Mouse (Mus musculus): ENCODE measurements around the gene Cpne5.
"Not testable (repeated sequence)": the region's sequence is repeated elsewhere in the genome, so short reads cannot be mapped to it uniquely, and the experiment has no call there.

Cpne5 gene

DNA sequence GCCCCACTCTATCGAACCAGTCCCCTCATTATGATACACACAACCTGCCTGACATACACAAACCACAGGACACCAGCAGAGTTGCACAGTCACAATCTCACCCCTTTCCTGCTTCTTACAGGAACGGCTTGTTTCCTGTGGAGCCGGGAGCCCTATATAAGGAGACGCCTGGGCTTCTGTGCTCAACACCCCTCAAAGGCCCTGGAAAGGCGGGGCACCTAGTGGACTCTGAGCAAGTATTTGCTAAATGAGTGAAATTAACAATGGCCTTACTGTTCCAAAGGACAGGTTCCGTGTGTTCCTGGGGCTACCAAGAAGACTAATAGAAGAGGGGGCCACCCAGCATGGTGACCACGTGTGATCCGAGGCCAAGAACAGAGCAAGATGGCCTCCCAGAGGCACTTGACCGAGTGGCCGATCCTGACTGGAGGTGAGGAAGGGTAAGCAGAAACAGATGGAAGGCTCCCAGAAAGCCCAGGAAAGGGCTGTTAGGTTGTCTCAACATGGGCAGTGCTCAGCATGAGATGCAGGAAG lies 20.1 kb upstream of the Cpne5 start:
- in situ Hi-C loops (cut with MboI): no loop called here

DNA sequence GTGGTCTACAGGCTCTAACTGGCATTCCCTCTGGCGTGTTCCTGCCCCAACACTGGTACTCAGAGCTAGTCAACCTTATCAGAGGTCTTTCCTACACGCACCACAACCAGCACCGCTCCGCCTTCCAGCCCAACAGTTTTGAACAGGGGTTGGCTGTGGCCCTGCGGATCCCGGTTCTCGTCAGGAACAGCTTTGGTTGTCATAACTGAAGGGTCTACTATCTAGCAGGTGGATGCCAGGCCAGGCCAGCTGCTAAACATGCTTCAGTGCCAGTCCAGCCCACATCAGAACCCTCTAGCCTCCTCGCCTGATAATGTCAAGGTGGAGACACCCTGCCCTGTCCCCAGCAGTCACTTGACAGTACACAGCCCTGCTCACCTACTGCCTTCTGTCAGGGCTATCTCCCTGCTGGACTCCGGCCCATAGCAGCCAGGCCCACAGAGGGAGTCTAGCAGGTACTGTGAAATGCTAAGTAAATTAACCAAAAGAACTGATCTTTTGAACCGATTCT lies 19.1 kb upstream of the Cpne5 start:
- in situ Hi-C loops (cut with MboI): no loop called here

DNA sequence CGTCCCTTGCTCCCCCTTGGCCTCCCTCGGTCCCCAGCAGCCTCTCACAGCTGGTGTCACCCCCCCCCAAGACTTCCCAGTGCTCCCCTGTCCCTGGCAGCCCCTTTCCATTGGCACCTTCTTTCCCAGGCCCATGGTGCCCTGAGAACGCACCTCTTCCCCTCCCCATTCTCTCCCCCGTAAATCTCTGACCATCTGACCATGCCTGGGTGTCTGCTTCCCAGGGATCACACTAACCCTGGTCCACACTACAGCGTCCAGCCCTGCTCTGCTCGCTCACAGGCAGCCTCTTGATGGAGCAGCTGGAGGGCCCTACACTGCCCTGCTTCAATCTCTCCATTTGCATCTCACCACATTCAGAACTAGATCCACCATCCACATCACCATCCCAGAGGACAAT lies 18.5 kb upstream of the Cpne5 start:
- in situ Hi-C loops (cut with MboI): no loop called here

DNA sequence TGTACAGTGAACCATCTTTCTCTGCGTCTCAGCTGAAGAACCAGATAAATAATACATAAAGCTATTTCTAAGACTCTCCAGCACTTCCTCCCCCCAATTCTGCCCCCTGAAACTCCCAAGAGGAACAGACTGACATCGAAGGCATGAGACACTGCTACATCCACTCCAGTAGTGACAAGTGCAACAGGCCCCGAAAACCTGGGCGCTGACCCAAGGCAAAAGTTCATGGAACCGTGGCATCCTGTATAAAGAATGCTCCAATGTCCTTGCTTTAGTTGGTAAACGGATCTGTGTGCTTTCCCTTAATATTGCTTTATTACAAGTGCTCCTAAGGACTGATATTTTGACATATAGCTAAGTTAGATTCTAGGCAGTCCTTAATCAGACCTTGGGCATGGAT lies 16.8 kb upstream of the Cpne5 start:
- in situ Hi-C loops (cut with MboI): not testable (repeated sequence)

DNA sequence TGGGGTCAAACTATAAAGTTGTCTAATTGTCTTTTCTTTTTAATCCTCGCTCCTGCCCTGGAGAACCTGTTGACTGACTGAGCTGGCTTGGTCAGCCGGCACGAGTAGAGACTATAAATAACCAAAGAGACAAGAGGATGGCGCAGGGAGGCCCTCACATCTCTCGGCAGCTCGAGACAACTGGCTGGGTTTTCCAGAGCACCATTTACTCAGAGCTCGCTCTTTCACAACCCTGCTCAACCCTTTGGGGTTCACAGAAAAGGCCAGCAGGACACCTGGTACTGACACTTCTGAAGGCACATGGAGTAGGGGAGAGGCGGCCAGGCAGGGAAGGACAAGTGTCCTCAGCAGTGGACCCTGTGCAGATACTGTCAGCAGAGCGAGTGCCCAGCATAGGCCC lies 15.7 kb upstream of the Cpne5 start:
- in situ Hi-C loops (cut with MboI): no loop called here

DNA sequence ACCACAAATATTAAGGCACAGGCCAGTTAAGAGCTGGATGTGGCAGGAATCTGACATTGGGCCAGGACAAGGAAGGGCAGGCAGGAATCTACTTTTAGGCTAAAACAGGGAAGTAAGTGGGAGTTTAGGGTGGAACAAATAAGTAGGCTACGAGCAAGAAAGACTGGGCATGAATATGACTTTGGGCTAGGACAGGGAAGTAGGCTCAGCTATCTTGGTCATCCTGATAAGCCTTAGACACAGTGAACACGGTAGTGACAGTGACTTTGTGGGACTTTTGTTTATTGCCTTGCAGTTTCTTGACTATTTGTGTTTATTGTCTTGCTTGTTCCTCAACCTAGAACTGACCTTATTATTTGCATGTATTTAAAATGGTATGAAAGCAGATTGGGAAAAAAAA lies 15.3 kb upstream of the Cpne5 start:
- in situ Hi-C loops (cut with MboI): no loop called here

DNA sequence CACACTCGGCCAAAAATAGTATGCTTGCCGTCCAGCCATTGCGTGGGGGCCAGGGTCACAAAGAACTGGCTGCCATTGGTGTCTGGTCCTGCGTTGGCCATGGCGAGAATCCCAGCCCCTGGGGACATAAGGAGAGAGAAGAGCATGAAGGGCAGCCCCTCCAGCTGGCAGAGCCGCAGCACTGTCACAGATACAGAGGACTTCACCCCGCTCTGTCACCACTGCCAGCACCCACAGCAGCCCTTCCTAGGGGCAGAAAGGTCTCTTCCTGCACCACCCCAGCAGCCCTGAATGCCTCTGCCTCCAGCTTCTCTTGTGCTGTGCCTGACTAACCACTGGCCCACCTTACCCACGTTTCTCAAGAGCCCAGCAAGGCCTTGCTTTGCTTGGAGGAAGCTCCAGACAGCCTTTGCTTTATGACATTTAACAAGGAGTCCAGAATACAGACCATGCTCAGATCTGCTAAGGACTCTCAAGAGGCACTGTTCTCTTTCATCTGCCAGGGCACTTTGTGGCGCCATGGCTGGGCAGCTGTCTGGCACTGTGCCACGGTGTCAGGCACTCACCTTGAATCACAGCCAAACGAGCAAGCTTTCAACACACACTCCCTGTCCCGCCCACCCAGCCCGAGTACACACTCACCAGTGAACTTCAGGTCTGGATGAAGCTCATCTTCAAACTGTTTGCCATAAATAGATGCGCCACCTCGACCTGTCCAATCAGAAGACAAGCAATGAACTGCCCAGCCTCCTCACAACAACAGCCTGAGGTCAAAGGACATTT lies 13.8 kb upstream of the Cpne5 start:
- in situ Hi-C loops (cut with MboI): no loop called here

DNA sequence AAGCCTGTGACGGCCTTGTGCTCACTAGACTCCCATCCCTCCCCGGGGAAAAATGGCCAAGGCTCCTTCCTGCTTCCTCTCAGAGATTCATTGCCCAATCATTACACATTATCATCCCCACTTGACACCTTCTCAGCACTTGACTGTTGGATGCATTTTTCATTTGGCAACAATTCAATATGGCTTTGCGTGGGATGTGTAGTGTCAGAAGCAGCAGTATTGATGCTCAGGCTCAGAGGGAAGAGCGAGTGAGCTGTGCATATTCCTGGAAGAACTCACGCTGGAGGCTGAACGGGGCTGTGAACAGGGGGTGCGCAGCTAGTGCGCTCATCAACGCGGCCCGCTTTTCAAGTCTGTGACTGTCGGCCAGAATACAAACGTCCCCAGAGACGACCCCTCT lies 13.0 kb upstream of the Cpne5 start:
- in situ Hi-C loops (cut with MboI): not testable (repeated sequence)

DNA sequence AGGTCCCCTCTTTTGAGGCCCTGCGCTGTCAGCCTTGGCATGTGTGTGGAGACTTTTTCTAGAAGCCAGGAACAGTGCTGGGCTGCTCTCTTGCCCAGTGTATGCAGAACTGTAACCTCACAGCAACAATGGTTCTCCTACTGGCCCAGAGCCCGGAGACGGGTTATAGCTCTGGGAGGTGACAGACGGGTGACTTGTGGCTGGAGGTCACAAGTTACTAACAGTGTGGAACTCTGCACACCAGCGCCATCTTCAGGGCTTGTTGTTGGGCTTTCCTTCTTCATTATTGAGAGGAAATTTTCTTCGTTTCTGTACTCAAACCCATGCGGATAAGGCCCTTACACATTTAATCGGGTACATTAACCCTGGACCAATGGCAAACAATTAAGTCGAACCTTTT lies 11.5 kb upstream of the Cpne5 start:
- in situ Hi-C loops (cut with MboI): loop anchor here (5.0 kb wide), 1 partner anchor 72 kb away; no protein-coding TSS in a partner anchor

DNA sequence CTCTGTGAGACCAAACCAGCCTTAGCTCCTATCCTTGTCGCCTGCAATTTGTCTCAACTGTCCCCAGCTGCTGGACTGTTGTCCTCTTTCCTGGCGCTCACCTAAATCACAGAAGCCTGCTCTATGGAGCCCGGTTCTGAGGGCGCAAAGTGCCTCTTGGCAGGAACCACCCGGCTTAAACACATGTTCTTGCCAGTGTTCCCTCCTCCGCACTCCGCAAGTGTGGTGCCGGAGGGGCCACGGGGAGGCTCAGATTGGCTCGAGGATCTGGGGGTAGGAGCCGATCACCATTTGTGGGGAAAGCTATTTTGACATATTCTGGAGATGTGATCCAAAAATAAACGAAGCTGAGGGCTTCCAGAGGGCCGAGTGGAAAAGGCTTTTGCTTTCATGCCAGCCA lies 9.9 kb upstream of the Cpne5 start:
- in situ Hi-C loops (cut with MboI): loop anchor here (5.0 kb wide), 1 partner anchor 71 kb away; no protein-coding TSS in a partner anchor

DNA sequence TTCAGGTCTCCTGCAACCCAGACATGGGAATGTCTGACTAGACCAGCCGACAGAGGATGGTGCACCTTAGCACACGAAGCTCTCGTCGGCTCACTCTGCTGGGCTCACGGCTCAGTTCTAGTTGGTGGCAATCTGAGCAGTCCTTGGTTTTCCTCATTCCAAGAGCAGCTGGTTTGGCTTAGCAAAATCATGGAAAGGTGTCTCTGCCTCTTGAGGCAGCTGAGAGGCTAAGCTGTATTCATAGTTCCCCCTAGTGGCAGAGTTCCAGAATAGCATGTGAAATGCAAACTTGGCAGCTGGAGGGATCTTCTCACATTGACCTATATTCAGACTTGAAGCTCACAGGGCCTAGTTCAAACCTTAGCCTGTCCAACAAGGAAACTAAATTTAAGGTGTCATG lies 8.6 kb upstream of the Cpne5 start:
- in situ Hi-C loops (cut with MboI): loop anchor here (5.0 kb wide), 1 partner anchor 69 kb away; no protein-coding TSS in a partner anchor

DNA sequence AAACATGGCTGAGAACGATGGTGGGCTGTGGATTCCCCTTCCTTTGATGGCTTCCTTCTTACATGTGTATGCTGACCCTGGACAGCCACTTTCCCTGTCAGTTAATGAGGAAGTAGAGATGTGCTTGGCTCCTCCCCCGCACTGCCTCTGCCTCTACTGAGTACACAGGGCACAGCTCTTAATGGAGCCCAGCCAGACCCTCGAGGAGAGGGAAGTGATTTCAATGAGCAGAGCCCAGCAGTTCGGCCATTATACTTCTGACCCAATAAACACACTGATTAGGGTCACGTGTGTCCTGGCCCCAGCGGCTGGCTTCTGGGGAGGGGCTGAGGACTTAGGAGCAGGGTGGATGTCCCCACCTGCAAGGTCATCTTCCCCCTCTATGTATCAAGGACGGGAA lies 7.8 kb upstream of the Cpne5 start:
- in situ Hi-C loops (cut with MboI): loop anchor here (5.0 kb wide), 1 partner anchor 68 kb away; no protein-coding TSS in a partner anchor

DNA sequence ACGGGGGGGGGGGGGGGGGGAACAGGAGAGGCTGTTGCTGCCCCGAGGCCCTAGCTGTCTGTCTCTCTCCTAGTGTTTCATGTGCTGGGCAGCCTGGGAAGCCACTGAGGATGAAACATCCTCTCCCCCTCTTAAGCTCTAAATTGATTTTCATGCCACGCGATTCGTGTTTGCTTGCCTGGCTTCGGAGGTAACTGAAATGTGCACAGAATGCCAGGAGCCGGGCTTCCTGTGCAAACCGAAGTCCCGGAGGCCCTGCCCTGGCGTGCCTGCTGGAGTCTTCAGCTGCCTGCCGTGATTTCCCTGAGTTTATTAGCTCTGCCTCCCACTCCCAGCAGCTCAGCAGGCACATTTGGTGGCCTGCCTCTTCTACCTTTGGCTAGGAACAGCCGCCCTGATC lies 6.9 kb upstream of the Cpne5 start:
- in situ Hi-C loops (cut with MboI): loop anchor here (5.0 kb wide), 2 partner anchors 68 to 198 kb away; no protein-coding TSS in a partner anchor

DNA sequence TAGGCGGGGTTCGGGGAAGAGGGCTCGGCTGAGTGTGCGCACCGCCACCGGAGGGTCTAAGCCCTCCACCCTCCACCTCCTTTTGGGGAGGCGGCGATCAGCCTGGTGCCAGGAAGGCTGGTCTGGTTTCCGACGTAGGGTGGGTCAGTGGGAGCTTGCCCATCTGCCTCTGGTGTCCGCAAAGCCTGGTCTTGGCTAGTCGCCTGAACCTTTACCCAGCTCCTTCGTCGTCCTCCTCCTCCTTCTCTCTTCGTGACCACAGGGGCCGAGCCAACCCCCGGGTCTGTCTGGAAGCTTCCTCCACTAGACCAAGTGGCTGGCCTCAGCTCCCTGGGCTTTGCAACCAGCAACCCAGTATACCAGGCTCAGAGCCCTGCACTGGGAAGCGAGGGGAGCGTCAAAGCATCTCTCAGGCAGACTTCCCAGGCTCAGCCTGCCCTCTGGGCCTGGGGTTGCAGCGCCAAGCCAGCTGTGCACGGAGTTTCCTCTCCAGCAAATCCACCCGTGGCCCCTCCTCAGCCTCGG lies 516 bp upstream of the Cpne5 start:
- in situ Hi-C loops (cut with MboI): no loop called here

DNA sequence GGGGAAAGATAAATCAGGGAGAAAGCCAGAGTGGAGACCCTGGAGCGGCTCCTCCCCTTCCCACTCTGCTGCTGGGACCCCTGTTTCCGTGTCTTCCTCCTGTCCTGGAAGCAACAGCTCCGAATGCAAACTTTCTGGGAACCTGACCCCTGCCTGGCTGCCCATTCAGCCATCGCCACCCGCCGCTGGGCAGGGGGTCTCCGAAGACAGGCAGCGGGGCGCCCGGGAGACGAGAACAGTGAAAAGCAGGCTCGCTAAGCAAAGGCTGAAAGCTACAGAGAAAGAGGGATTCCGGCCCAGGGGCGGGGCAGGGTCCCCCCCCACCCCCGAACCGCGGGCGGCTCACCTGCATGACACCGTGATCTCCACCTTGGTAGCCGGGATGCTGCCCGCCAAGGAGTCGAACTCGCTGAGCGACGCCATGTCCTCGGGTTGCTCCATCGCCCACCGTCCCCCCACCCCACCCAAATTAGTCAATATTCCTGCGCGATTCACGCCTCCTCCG lies 648 bp downstream of the Cpne5 start:
- in situ Hi-C loops (cut with MboI): no loop called here

DNA sequence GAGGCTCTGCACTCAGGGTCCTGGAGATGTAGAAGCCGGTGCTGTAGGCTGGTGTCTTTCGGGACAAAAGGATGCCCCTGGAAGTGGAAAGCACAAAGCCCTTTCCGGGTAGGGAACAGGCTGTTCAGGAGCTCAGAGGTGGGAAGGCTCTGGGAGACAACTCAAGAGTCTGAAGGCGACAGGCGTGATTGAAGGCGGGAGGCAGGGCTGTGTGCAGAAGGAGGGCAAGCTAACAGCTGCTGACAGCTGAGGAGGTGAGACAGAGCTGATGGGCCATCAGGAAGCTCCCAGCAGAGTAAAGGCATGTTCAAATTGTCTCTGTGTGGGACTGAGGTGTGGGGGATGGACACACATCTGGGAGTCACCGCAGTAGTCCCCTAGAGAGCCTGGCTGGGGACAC lies 1.9 kb downstream of the Cpne5 start:
- in situ Hi-C loops (cut with MboI): no loop called here

DNA sequence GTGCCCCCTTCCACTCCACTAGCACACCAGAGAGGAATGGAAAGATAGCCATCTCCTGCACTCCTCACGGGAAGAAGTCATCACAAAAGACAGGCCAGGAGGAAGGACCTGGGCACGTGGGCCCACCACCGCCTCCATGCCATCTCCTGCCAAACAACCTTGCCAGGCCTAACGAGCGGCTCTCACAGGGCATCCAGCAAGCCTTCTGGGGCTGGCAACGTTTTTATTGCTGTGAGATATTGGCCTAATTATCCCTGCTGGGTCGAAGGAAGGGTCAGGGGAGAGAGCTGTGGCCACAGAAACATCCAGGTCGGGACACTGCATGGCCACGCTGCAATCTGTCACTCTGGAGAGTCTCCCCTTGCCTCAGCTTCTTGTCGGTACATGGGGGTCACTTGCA lies 6.9 kb downstream of the Cpne5 start:
- in situ Hi-C loops (cut with MboI): no loop called here

DNA sequence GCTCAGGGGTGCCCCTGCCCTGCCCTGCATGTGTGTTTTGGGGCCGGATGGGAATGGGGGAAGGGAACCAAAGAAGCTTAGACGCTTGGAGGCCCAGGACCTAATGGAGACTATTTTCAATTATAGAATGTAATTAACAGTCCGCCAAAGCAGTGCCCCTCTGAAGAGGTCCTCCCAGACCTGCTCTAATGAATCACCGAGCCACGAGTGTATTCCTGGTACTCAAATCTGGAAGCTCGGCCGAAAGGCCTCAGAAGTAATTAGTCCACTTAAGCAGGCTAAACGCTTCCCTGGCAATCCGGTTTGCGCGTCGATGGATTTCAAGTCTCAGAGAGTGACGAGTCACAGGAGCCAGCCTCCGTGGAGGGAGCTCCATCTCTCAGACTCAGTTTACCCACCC lies 17.3 kb downstream of the Cpne5 start:
- in situ Hi-C loops (cut with MboI): no loop called here

DNA sequence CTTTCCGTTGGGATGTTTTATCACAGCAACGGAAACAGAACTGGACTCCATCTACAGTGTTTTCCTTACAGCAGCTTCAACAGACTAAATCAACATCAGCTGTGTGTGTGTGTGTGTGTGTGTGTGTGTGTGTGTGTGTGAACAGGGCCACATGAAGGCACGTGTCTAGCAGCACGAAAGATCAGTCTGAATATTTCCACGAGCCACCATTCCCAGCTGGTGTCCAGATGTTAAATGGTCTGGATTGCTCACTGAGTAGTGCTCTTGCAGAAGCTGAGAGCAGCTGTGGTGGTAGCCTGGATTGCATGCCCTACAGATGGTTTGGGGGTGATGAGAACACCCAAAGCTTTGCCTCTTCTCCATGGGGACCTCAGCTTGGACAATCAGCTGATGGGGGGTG lies 19.9 kb downstream of the Cpne5 start:
- in situ Hi-C loops (cut with MboI): no loop called here

DNA sequence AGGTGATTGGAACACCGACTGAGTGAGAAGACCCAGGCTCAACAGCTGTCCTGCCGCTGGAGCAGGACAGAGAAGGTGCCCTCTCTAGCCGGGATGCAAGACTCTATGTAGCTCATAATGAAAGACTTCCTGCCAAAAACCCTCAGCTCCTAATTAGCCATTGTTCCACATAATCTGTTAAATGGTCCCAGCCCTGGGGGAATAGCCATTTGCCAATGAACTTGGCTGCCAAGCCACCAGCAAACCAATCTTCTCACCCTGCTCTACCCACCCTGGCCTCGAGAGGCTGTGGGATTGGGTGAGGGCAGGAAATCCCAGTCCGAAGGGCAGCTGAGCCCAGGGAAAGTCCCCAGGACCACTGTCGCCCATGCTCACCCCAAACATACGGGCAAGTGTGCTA lies 21.9 kb downstream of the Cpne5 start:
- in situ Hi-C loops (cut with MboI): no loop called here

DNA sequence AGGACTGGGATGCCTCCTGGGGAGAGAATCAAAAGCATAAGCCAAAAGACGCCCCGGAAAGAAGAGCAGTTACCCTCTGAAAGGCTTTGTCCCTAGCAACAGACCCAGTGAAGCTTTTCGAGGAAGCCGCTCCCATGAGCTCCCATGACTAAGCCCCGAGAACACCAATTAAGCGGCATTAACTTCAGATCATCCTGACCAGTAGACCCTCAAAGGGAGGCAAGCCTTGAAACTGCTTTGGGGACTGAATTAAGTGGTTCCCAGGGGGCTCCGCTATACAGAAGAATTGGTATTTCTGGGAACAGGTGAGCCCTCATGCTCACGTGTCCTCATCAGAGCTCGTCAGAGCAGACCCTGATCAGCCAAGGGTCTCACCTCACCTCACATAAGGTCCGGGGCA lies 23.3 kb downstream of the Cpne5 start:
- in situ Hi-C loops (cut with MboI): no loop called here

DNA sequence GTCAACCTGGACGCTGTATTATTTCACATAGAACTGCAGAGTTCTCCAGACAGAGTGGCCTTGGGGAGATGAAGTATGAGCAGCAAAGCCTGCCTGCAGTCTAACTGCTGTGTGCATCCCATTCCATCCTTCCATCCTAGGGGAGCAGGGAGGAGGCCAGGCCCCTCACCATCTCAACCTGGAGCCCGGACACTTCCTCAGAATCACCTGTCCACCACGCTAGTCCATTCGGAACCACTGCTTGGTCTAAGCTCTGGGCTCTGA lies 23.8 kb downstream of the Cpne5 start:
- in situ Hi-C loops (cut with MboI): no loop called here

Measured in mature B cell (primary cell).